Mouse (Mus musculus) adrenal gland, postnatal 4 days (tissue): ENCODE data around the gene Stmn1. TPM values are rescaled to one million over a fixed set of nuclear protein-coding genes. Genes with fewer than 3 reads are reported as not detected.

Experiments used
- DNase-seq, 2 experiments: peaks; one replicate each; pipeline ENCODE4 v3.0.0; 2021 to 2022; ENCODE audit warnings: low spot score in 2 of 2, mixed read lengths in 2 of 2
- microRNA-seq: library from miRNA; unstranded; fragments of <30 nt; microRNA quantifications from one replicate; pipeline ENCODE4 v1.2.0, GENCODE M21; 2021
- total RNA-seq, 2 experiments: library from RNA; stranded (reverse); gene quantifications; 2 replicates each; pipeline ENCODE4 v1.2.3; 2021

Gene Stmn1
- total RNA-seq, 2 experiments from 2014 or later, result 233 to 289 TPM

DNA sequence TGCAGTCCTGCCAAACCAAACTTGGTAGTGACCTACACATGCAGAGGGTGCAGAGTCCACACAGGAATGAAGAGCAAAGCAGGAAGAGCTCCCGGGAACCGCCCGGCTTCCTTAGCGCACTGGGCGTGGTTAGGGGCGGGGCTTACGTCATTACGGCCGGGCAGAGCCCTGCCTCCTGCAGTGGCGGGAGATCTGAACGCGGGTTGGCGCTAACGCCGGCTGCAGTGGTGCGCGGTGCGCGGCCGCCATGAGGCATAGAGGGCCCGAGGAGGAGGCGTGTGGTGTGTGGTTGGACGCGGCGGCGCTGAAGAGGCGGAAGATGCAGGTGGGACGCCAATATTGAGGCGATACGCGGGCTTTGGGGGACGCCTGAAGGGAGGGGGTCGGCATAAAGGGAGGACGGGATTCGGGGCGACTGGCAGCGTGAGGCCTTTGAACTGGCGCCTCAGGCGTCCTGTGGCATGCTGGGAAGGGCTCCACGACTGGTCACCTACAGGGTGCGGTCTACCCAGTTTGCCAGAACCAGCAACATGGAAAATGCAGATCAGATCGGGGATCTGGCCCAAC lies 42.8 kb downstream of the Stmn1 start, which contains the start of gene Aunip:
Aunip (plus strand) TSS at position 155 of the 567 bp plus-strand sequence.
- peak; percentile 75 to 76 for DNase-seq

DNA sequence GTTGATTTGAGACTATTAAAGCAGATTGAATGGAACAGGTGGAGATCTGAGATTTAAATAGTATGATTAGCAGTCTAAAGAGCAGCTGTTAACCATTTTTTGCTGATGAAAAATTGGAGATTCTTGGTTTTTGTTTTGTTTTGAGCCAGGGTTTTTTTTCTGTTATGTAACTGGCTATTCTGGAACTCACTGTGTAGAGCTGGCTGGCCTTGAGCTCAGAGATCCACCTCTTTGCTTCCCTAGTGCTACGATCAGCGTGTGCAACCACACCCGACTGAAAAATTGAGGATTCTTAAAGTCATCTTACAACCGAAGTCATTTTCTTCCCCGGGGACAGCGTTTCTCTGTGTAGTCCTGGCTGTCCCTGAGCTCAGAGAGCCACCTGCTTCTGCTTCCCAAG lies 43.6 kb downstream of the Stmn1 start:
- no peak for DNase-seq

DNA sequence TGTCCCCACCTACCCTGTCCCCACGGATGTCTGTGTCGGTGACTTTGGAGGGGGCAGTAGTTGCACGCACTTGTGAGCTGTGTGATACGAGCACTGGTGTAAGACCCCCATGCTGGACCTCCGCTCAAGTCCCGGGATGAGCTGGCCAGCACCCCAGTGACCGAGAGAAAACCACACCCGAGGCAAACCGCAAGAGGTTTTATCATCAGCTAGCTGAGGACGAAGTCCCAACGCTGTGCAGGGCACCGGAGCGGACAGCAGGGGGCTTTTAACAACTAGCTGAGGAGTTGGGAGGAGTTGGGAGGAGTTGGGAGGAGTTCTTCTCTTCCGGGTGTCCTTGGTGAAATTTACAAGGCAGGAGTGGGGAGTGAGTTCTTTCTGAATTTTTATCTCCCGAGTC lies 44.7 kb downstream of the Stmn1 start:
- peak in 1 of 2 experiments; percentile 69 for DNase-seq

DNA sequence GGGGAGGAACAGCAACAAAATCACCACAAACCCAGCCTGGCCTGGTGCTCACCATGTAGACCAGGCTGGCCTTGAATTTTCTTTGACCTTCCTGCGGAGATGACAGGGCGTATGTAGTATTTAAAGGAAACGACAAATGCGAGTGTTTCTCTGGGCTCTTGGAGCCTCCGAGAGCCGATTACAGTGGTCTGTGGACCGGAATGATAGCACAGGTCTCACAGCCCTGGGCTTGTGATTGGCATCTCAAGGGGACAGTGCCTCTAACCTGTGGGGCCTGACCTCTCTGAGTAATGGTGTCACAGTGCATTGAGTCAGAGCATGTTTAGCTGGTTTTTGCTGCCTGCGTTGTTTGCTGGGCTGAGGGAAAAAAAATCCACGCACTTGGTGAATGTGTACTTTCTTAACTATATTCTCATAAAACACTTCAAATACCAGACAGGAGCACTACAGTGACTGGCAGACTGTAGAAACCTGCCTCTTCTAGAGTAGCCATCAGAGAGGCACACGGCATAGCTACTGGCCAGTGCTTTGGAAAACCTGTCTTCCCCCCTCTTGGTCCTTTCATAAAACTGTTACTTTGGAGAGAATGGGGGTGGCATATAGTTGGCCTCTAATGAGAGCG lies 46.3 kb downstream of the Stmn1 start:
- no peak for DNase-seq

DNA sequence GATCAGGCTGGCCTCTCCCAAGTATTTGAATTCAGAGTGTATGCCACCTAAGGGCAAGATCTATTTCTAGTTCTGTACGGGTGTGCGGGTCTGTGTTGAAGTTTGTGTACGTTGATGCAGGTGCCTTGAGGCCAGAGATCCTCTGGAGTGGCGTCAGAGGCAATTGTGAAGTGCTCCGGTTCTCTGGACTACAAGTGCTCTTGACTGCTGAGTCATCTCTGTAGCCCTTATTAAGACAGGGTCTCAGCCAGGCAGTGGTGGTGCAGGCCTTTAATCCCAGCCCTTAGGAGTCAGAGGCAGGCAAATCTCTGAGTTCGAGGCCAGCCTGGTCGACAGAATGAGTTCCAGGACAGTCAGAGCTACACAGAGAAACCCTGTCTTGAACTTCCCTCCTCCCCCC lies 47.5 kb downstream of the Stmn1 start:
- DNase-seq, result no peak

DNA sequence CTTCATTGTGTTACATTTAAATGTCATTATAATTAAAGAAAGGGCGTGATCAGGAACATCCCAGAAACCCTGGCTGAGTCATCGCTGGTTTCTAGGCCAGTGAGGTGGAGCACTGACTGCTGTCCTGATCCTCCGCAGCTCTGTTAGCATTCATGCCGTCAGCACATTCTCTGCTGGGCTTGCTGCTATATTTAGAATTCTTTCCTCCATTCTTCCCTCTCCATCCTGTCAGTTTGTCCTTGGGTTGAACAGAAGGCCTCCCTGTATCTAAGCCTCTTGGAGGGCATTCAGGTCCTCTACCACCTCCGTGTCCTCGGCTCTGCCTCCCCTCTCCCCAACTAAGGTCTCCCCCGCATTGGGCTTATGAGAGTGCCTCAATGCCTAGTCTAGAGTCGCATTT lies 48.9 kb downstream of the Stmn1 start:
- no peak for DNase-seq

DNA sequence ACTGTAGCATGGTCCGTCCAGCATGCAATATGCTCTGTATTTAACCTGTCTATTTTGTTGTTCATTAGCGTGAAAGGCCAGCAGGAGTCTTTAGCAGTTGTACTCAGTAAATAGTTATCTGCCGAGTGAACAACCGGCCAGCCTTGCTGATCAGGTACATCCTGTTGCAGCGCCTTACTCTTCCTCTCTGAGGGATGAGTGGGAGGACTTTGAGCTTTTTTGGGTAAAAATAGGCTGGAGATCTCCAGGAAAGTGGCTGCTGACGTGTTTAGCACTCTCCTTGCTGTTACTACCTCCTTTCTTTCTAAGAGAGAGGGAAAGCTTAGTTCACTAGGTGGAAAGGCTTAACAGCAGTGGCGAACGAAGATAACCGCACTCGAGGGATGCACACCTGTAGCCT lies 49.6 kb downstream of the Stmn1 start:
- no peak for DNase-seq

DNA sequence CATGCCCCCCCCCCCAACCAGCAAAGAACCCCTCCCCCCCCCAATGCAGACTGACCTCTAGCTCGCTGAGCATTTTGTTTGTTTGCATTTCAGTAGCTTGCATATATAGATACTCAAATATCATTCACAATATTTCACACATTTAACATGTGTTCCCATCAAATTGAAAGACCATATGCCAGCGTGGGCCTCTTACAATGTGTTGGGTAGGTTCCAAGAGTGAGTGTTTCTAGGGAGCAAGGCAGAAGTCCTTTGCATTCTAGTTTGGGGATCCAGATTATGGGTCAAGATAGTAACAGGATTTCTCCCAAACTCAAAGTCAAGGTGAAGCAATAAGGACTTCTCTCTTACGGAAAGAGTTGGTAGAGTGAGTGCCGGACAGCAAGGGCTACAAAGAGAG lies 50.4 kb downstream of the Stmn1 start:
- DNase-seq, result no peak

DNA sequence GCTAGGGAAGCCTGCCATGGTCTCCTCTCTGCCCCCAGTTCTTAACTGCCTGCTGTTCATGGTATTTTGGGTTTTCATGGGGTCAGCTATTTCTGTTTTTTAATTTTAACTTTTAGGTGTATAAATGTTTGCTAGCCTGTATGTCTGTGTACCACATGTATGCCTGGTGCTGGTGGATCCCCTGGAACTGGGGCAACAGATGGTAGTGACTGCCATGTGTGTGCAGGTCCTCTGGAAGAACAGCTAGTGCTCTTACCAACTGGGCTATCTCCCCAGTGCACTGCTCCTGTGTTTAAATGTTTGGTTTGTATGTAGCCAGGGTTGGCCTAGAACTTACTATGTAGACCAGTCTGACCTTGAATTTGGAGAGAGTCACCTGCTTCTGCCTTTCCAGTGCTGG lies 51.2 kb downstream of the Stmn1 start:
- no peak for DNase-seq

Small RNA genes lying within 50 kb of the gene (microRNA-seq; reads per million reads assigned to microRNA genes)
- gene Gm23634, result not detected

Other genes starting within 250 kb of the Stmn1 start
- not detected for gene Catsper4, start 240.9 kb upstream of the Stmn1 start, total RNA-seq
- gene Cnksr1, start 229.9 kb upstream of the Stmn1 start, total RNA-seq, result 1 to 10 TPM in 1 of 2 experiments, under 1 TPM in 1; 0.34 to 3.0 TPM
- not detected for gene E130218I03Rik, start 224.7 kb upstream of the Stmn1 start, total RNA-seq
- gene Zfp593, start 222.7 kb upstream of the Stmn1 start, total RNA-seq, result 10 to 100 TPM; 11.3 to 12.5 TPM
- not detected for gene Gm30191, start 221.4 kb upstream of the Stmn1 start, total RNA-seq
- gene Grrp1, start 214.2 kb upstream of the Stmn1 start, total RNA-seq, result 10 to 100 TPM in 1 of 2 experiments, 1 to 10 TPM in 1; 9.4 to 10.8 TPM
- gene Pdik1l, start 180.4 kb upstream of the Stmn1 start, total RNA-seq, result 10 to 100 TPM; 23.2 to 24.5 TPM
- 1 to 10 TPM in 1 of 2 experiments, under 1 TPM in 1; 0.56 to 2.1 TPM for gene Trim63, start 153.2 kb upstream of the Stmn1 start, total RNA-seq
- gene Slc30a2, start 125.1 kb upstream of the Stmn1 start, total RNA-seq, result 10 to 100 TPM; 33.4 to 35.2 TPM
- 1 to 10 TPM; 1.4 to 1.5 TPM for gene Extl1, start 84.5 kb upstream of the Stmn1 start, total RNA-seq
- gene Pafah2, start 72.0 kb upstream of the Stmn1 start, total RNA-seq, result 10 to 100 TPM; 13.9 to 14.9 TPM
- gene Paqr7, start 28.4 kb downstream of the Stmn1 start, total RNA-seq, result 10 to 100 TPM; 36.8 to 40.5 TPM
- 1 to 10 TPM; 4.7 to 5.4 TPM for gene Aunip, start 42.7 kb downstream of the Stmn1 start, total RNA-seq
- 100 to 1,000 TPM; 123 to 134 TPM for gene Mtfr1l, start 67.1 kb downstream of the Stmn1 start, total RNA-seq
- gene Selenon, start 83.8 kb downstream of the Stmn1 start, total RNA-seq, result 10 to 100 TPM; 49.4 to 52.7 TPM
- gene Man1c1, start 236.0 kb downstream of the Stmn1 start, total RNA-seq, result 10 to 100 TPM; 28.6 to 29.6 TPM